Mouse (Mus musculus) heart, embryonic 12.5 days (tissue): Measurements from ENCODE around the gene Wnt3. TPM values are rescaled to one million over a fixed set of nuclear protein-coding genes. Genes with fewer than 3 reads are reported as not detected.

Source experiments
- polyA plus RNA-seq: library from polyadenylated mRNA; unstranded; fragments of >200 nt; fragmentation: Nextera tagmentation; extraction: Ambion mirVana; gene quantifications from 2 replicates; pipeline ENCODE4 v1.2.1, GENCODE M21; 2016

The Wnt3 gene
- polyA plus RNA-seq, 1 experiment from 2014 or later = 0.23 TPM

Other genes starting within 250 kb of the Wnt3 start
- gene Gm884, start 153.0 kb upstream of the Wnt3 start, polyA plus RNA-seq = not detected in 2 replicates
- gene Lyzl6, start 135.3 kb upstream of the Wnt3 start, polyA plus RNA-seq = not detected in 2 replicates
- gene Rprml, start 124.6 kb upstream of the Wnt3 start, polyA plus RNA-seq = 0.63 and 0.79 TPM in 2 replicates
- 69.7 and 69.9 TPM in 2 replicates for gene Gosr2, start 76.3 kb upstream of the Wnt3 start, polyA plus RNA-seq
- gene Wnt9b, start 24.3 kb upstream of the Wnt3 start, polyA plus RNA-seq = 2.5 and 3.4 TPM in 2 replicates
- 36.4 and 42.5 TPM in 2 replicates for gene Nsf, start 179.9 kb downstream of the Wnt3 start, polyA plus RNA-seq
- gene Arf2, start 192.6 kb downstream of the Wnt3 start, polyA plus RNA-seq = 60.3 and 65.8 TPM in 2 replicates